Mouse (Mus musculus) CH12.LX (cell line): Measurements from ENCODE around the gene Ell. TPM values are rescaled to one million over a fixed set of nuclear protein-coding genes. Genes with fewer than 3 reads are reported as not detected.

Experiments used
- DNase-seq: peaks from one replicate; pipeline ENCODE4 v3.0.0-alpha.2; 2013; ENCODE audit errors: extremely low read depth
- H3K27ac ChIP-seq: 2 replicates; pipeline ENCODE4 v1.5.1; 2012; ENCODE audit warnings: low read depth, mild to moderate bottlenecking, control low read depth, moderate library complexity; ENCODE audit not compliant: insufficient read depth
- H3K27me3 ChIP-seq: replicated peaks from 2 replicates; pipeline ENCODE3; 2012; ENCODE audit warnings: inconsistent platforms
- H3K36me3 ChIP-seq, 2 experiments: replicated peaks in 1 of 2; 2 replicates each; pipeline versions ENCODE3 to v1.6.1; 2012; ENCODE audit warnings: inconsistent platforms in 1 of 2, low read length in 1 of 2, mild to moderate bottlenecking in 1 of 2, mixed read lengths in 1 of 2, moderate library complexity in 1 of 2; ENCODE audit not compliant: control insufficient read depth in 1 of 2, insufficient read depth in 1 of 2
- H3K4me1 ChIP-seq, 2 experiments: 2 replicates each; pipeline ENCODE4 v1.6.1; 2012; ENCODE audit warnings: inconsistent platforms in 1 of 2, moderate library complexity in 1 of 2; ENCODE audit not compliant: insufficient read depth in 2 of 2, control insufficient read depth in 1 of 2
- H3K4me2 ChIP-seq: 2 replicates; pipeline ENCODE4 v1.6.1; 2012; ENCODE audit warnings: low read depth, mild to moderate bottlenecking, control low read depth; ENCODE audit not compliant: poor library complexity, insufficient read depth, severe bottlenecking
- H3K4me3 ChIP-seq, 3 experiments: fragments of 150-350 bp in 1 of 3; sonication (generic) in 1 of 3; replicated peaks in 1 of 3; 2 replicates each; pipeline versions ENCODE3 to v1.5.1; 2011 to 2012; ENCODE audit warnings: low read depth in 2 of 3, low read length in 2 of 3, mild to moderate bottlenecking in 2 of 3, moderate library complexity in 2 of 3, control low read depth in 1 of 3, improper control_type of control experiment in 1 of 3, inconsistent platforms in 1 of 3, mixed read lengths in 1 of 3; ENCODE audit not compliant: poor library complexity in 1 of 3
- H3K79me2 ChIP-seq: replicated peaks from 2 replicates; pipeline ENCODE4 v1.6.1; 2012; ENCODE audit warnings: mild to moderate bottlenecking, moderate library complexity; ENCODE audit not compliant: control insufficient read depth, poor library complexity, insufficient read depth, severe bottlenecking; ENCODE audit errors: extremely low read depth
- H3K9ac ChIP-seq: 2 replicates; pipeline ENCODE4 v1.6.1; 2012; ENCODE audit warnings: low read depth, mild to moderate bottlenecking, control low read depth, moderate library complexity; ENCODE audit not compliant: insufficient read depth
- H3K9me3 ChIP-seq: replicated peaks from 2 replicates; pipeline ENCODE3; 2012; ENCODE audit warnings: low read length, inconsistent platforms, mixed read lengths
- CHD1 ChIP-seq: IDR thresholded peaks from 2 replicates; pipeline ENCODE4 v1.6.1; 2012; ENCODE audit warnings: low read depth, low read length, improper control_type of control experiment, inconsistent platforms
- CHD2 ChIP-seq: IDR thresholded peaks from 2 replicates; pipeline ENCODE4 v1.6.1; 2011; ENCODE audit warnings: low read length, improper control_type of control experiment
- E2F4 ChIP-seq: IDR thresholded peaks from 2 replicates; pipeline ENCODE4 v1.6.1; 2011; ENCODE audit warnings: low read depth, low read length, improper control_type of control experiment; ENCODE audit not compliant: insufficient replicate concordance
- ELF1 ChIP-seq: IDR thresholded peaks from 2 replicates; pipeline ENCODE4 v1.6.1; 2014; ENCODE audit warnings: low read depth, mild to moderate bottlenecking, inconsistent platforms, low read length, improper control_type of control experiment
- EP300 ChIP-seq: IDR thresholded peaks from 2 replicates; pipeline ENCODE4 v1.6.1; 2011; ENCODE audit warnings: low read length, improper control_type of control experiment
- GABPA ChIP-seq: IDR thresholded peaks from 2 replicates; pipeline ENCODE4 v1.6.1; 2012; ENCODE audit warnings: low read depth, low read length, improper control_type of control experiment, inconsistent platforms; ENCODE audit not compliant: insufficient replicate concordance
- IRF4 ChIP-seq: IDR thresholded peaks from 2 replicates; pipeline ENCODE4 v1.6.1; 2014; ENCODE audit warnings: low read depth, mild to moderate bottlenecking, inconsistent platforms, low read length, improper control_type of control experiment
- MAFK ChIP-seq: IDR thresholded peaks from 2 replicates; pipeline ENCODE4 v1.6.1; 2011; ENCODE audit warnings: low read length, improper control_type of control experiment; ENCODE audit not compliant: insufficient replicate concordance
- MAX ChIP-seq: IDR thresholded peaks from 2 replicates; pipeline ENCODE4 v1.6.1; 2011; ENCODE audit warnings: low read length, improper control_type of control experiment
- MEF2A ChIP-seq: IDR thresholded peaks from 2 replicates; pipeline ENCODE4 v1.6.1; 2014; ENCODE audit warnings: low read depth, mild to moderate bottlenecking, inconsistent platforms, low read length, improper control_type of control experiment, borderline replicate concordance
- MXI1 ChIP-seq: IDR thresholded peaks from 2 replicates; pipeline ENCODE4 v1.6.1; 2011; ENCODE audit warnings: mild to moderate bottlenecking, low read depth, low read length, improper control_type of control experiment
- NRF1 ChIP-seq: IDR thresholded peaks from 2 replicates; pipeline ENCODE4 v1.6.1; 2014; ENCODE audit warnings: low read depth, mild to moderate bottlenecking, inconsistent platforms, low read length, improper control_type of control experiment, moderate library complexity
- PAX5 ChIP-seq: IDR thresholded peaks from 2 replicates; pipeline ENCODE4 v1.6.1; 2012; ENCODE audit warnings: low read length, inconsistent platforms, mixed read lengths
- POLR2A ChIP-seq: IDR thresholded peaks from 2 replicates; pipeline ENCODE4 v1.6.1; 2011; ENCODE audit warnings: low read depth, mild to moderate bottlenecking, improper control_type of control experiment, low read length
- RAD21 ChIP-seq: IDR thresholded peaks from 2 replicates; pipeline ENCODE4 v1.6.1; 2011; ENCODE audit warnings: low read depth, mild to moderate bottlenecking, low read length, improper control_type of control experiment, moderate library complexity
- SIN3A ChIP-seq: IDR thresholded peaks from 2 replicates; pipeline ENCODE4 v1.6.1; 2012; ENCODE audit warnings: low read length, improper control_type of control experiment, inconsistent platforms
- TBP ChIP-seq: conservative IDR thresholded peaks from 2 replicates; pipeline ENCODE4 v1.6.1; 2011; ENCODE audit warnings: low read depth, low read length, improper control_type of control experiment
- TCF12 ChIP-seq: IDR thresholded peaks from 2 replicates; pipeline ENCODE4 v1.6.1; 2014; ENCODE audit warnings: low read depth, mild to moderate bottlenecking, inconsistent platforms, low read length, improper control_type of control experiment
- USF1 ChIP-seq: IDR thresholded peaks from 2 replicates; pipeline ENCODE4 v1.6.1; 2014; ENCODE audit warnings: low read depth, mild to moderate bottlenecking, inconsistent platforms, low read length, improper control_type of control experiment
- USF2 ChIP-seq: conservative IDR thresholded peaks from 2 replicates; pipeline ENCODE4 v1.6.1; 2011; ENCODE audit warnings: low read depth, low read length, improper control_type of control experiment
- ZC3H11A ChIP-seq: IDR thresholded peaks from 2 replicates; pipeline ENCODE4 v1.6.1; 2012; ENCODE audit warnings: low read depth, mild to moderate bottlenecking, inconsistent platforms, low read length, improper control_type of control experiment
- ZKSCAN1 ChIP-seq: IDR thresholded peaks from 2 replicates; pipeline ENCODE4 v1.6.1; 2012; ENCODE audit warnings: low read depth, inconsistent platforms, low read length, improper control_type of control experiment, borderline replicate concordance
- ZMIZ1 ChIP-seq: IDR thresholded peaks from 2 replicates; pipeline ENCODE4 v1.6.1; 2012; ENCODE audit warnings: low read depth, mild to moderate bottlenecking, inconsistent platforms, low read length, improper control_type of control experiment
- ZNF384 ChIP-seq: IDR thresholded peaks from 2 replicates; pipeline ENCODE4 v1.6.1; 2012; ENCODE audit warnings: low read depth, low read length, improper control_type of control experiment, inconsistent platforms
- dilution Hi-C: fragments of 300-500 bp; cut with MboI; formaldehyde crosslinking; loops from 2 replicates; pipeline ENCODE4 v1.14.3; 2020; ENCODE audit warnings: low sequenced_read_pairs; ENCODE audit not compliant: extremely low pct_unique_long_range_greater_than_20kb, extremely low pct_ligation_motif_present
- in situ Hi-C: fragments of 300-500 bp; cut with MboI; formaldehyde crosslinking; loops from 3 replicates; pipeline ENCODE4 v1.14.3; 2019; ENCODE audit warnings: low sequenced_read_pairs, low pct_ligation_motif_present, low pct_unique_long_range_greater_than_20kb, mixed read lengths
- polyA plus RNA-seq: library from polyadenylated mRNA; unstranded; fragments of >175 nt; gene quantifications from 2 replicates; pipeline ENCODE4 v1.2.1, GENCODE M21; 2012; ENCODE audit warnings: low read depth; ENCODE audit not compliant: insufficient read length
- total RNA-seq, 2 experiments: library from RNA; depleted of rRNA; stranded (reverse); fragments of 300-350 nt in 1 of 2; fragments of >200 nt in 1 of 2; gene quantifications; 2 replicates each; pipeline ENCODE4 v1.2.3; 2012 to 2014

Gene Ell
- total and polyA plus RNA-seq, 3 experiments = 6.5 to 17.9 (median 9.8) TPM

- dilution Hi-C loops = no loop called here
- Histone ChIP-seq H3K79me2 (peaks cover 4% of the 10 kb centered on the region), H3K36me3 (peaks cover 41 to 51% of the 10 kb centered on the region in 2 experiments), H3K4me3 (no peak overlapping the region), H3K27me3 (no peaks in the 10 kb centered on the region), H3K4me2 (peak overlapping the region; percentile 23; the same call in 1 of the 2 replicates), H3K9me3 (no peaks in the 10 kb centered on the region), H3K9ac (peak overlapping the region; percentile 23), H3K27ac (no peak overlapping the region), H3K4me1 (peaks cover 9 to 28% of the 10 kb centered on the region in 2 experiments)
- DNase-seq = no peak
- no peak for TF ChIP-seq ZC3H11A
- TF ChIP-seq MAX = no peak
- no peak for TF ChIP-seq PAX5
- TF ChIP-seq EP300 = no peak
- TF ChIP-seq TBP = no peak
- TF ChIP-seq ZKSCAN1 = no peak
- TF ChIP-seq RAD21 = no peak
- TF ChIP-seq TCF12 = no peak
- TF ChIP-seq ZMIZ1 = no peak
- no peak for TF ChIP-seq NRF1
- no peak for TF ChIP-seq MEF2A
- no peak for TF ChIP-seq ZNF384
- TF ChIP-seq CHD1 = no peak
- no peak for TF ChIP-seq MAFK
- no peak for TF ChIP-seq USF2
- TF ChIP-seq GABPA = no peak
- in situ Hi-C loops = no loop called here
Observed at GRCm38 (mm10) chr8:70529299-70529698, 10.0 kb upstream of the Ell start.

- Histone ChIP-seq H3K9ac (no peak overlapping the region), H3K27ac (no peak overlapping the region), H3K4me3 (no peak overlapping the region)
Observed at GRCm38 (mm10) chr8:70529741-70530161, 9.5 kb upstream of the Ell start.

More at GRCm38 (mm10) chr8:70529741-70530161, 9.5 kb upstream of the Ell start:
- Histone ChIP-seq H3K4me1 (peaks cover 9 to 28% of the 10 kb centered on the region in 2 experiments), H3K36me3 (peaks cover 46 to 56% of the 10 kb centered on the region in 2 experiments), H3K27me3 (no peaks in the 10 kb centered on the region), H3K4me2 (no peak overlapping the region), H3K9me3 (no peaks in the 10 kb centered on the region), H3K79me2 (peaks cover 4% of the 10 kb centered on the region)
- TF ChIP-seq IRF4 (no peak), RAD21 (no peak), MXI1 (no peak), POLR2A (no peak), CHD2 (no peak), E2F4 (no peak), USF1 (no peak), NRF1 (no peak), MAFK (no peak), ELF1 (no peak), SIN3A (no peak), CHD1 (no peak), USF2 (no peak)
- DNase-seq = no peak
- in situ Hi-C loops = no loop called here
- dilution Hi-C loops = no loop called here
